Mouse (Mus musculus) heart, adult 11 months (tissue): ENCODE measurements around the gene Camkmt.

Experiments used
- DNase-seq: peaks from one replicate; pipeline ENCODE4 v3.0.0; 2022

Gene Camkmt

GRCm38 (mm10) chr17:85171951-85172350, 81.6 kb downstream of the Camkmt start:
- DNase-seq = peak; percentile 44

GRCm38 (mm10) chr17:85177231-85177630, 86.9 kb downstream of the Camkmt start:
- DNase-seq = peak; percentile 81

- peak; percentile 85 for DNase-seq
These were observed 90.2 kb downstream of the Camkmt start for GRCm38 (mm10) chr17:85180471-85181060.

GRCm38 (mm10) chr17:85189227-85190127, 99.1 kb downstream of the Camkmt start:
- DNase-seq = peak; percentile 96

- no peak for DNase-seq
These were observed 99.7 kb downstream of the Camkmt start for GRCm38 (mm10) chr17:85190128-85190435.

GRCm38 (mm10) chr17:85193294-85193693, 102.9 kb downstream of the Camkmt start:
- no peak for DNase-seq

GRCm38 (mm10) chr17:85198781-85199180, 108.4 kb downstream of the Camkmt start:
- no peak for DNase-seq

GRCm38 (mm10) chr17:85199321-85199720, 109.0 kb downstream of the Camkmt start:
- no peak for DNase-seq

- peak; percentile 92 for DNase-seq
These were observed 127.7 kb downstream of the Camkmt start for GRCm38 (mm10) chr17:85218054-85218453.

GRCm38 (mm10) chr17:85242109-85242508, 151.8 kb downstream of the Camkmt start:
- peak; percentile 31 for DNase-seq

GRCm38 (mm10) chr17:85248962-85249361, 158.6 kb downstream of the Camkmt start:
- peak; percentile 65 for DNase-seq

- DNase-seq = peak; percentile 66
These were observed 159.4 kb downstream of the Camkmt start for GRCm38 (mm10) chr17:85249744-85250143.

- DNase-seq = peak; percentile 37
These were observed 166.6 kb downstream of the Camkmt start for GRCm38 (mm10) chr17:85256930-85257329.

GRCm38 (mm10) chr17:85257348-85257747, 167.0 kb downstream of the Camkmt start:
- no peak for DNase-seq

GRCm38 (mm10) chr17:85258703-85259341, 168.5 kb downstream of the Camkmt start:
- DNase-seq = peak; percentile 73

- DNase-seq = no peak
These were observed 176.6 kb downstream of the Camkmt start for GRCm38 (mm10) chr17:85266831-85267422.

- DNase-seq = peak; percentile 67
These were observed 181.3 kb downstream of the Camkmt start for GRCm38 (mm10) chr17:85271466-85272175.

GRCm38 (mm10) chr17:85279720-85280119, 189.4 kb downstream of the Camkmt start:
- DNase-seq = peak; percentile 67

- DNase-seq = no peak
These were observed 192.1 kb downstream of the Camkmt start for GRCm38 (mm10) chr17:85282447-85282846.

GRCm38 (mm10) chr17:85291154-85291553, 200.8 kb downstream of the Camkmt start:
- DNase-seq = no peak

GRCm38 (mm10) chr17:85291601-85292000, 201.2 kb downstream of the Camkmt start:
- no peak for DNase-seq

GRCm38 (mm10) chr17:85292276-85292675, 201.9 kb downstream of the Camkmt start:
- DNase-seq = no peak

- no peak for DNase-seq
These were observed 213.3 kb downstream of the Camkmt start for GRCm38 (mm10) chr17:85303686-85304085.
